Mouse (Mus musculus) spleen, postnatal 10 days (tissue): ENCODE measurements around the gene Bscl2.

Experiments used
- DNase-seq, 2 experiments: peaks; one replicate each; pipeline ENCODE4 v3.0.0; 2021 to 2022; ENCODE audit warnings: low spot score in 2 of 2

The Bscl2 gene

GRCm38 (mm10) chr19:8837251-8837791 is at the start of gene Bscl2:
TSS of gene Bscl2 (plus strand) at chr19:8837467.
- peak; percentile 86 to 89 for DNase-seq

DNA sequence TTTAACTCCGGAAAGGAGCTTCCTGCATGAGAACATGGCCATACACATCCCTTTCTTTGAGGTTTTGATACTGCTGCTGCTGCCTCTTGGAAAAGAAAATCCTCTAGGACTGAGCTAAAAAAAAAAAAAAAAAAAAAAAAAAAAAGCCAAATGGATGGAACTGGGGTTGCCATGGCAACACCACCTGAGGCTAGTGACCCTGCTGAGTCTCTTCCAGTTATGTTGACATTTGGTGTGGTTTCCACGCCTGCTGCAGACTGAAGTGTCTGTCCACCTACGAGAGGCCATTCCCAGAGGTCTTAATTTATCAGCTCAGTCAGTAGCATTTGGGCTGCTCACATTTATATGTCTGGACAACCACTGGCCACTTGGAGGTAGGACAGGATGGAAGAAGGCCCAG is 48.7 kb upstream of the Bscl2 start:
- no peak for DNase-seq

GRCm38 (mm10) chr19:8789171-8789570 is 48.1 kb upstream of the Bscl2 start:
- no peak for DNase-seq

DNA sequence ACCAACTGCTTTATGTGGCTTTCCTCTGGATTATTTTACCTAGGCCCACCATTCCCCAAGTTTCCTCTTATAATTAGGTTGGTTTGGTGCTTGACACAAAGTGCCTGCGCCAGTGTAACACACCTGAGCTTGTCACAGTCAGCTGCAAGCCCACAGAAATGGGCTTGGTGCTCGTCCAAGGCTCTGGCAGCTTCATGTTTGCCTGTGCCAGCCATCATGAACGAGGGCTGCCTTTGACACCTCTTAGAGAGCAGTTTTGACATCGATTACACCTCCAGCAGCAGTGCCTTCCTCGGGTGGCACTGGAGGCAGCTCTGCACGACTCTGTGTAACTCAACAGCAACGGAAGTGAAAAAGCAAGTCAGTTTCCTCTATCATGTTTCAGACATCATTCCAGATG is 47.1 kb upstream of the Bscl2 start:
- no peak for DNase-seq

GRCm38 (mm10) chr19:8798264-8798946 is 38.9 kb upstream of the Bscl2 start, which contains the start of gene Polr2g:
TSS of gene Polr2g (minus strand) at chr19:8798577.
- DNase-seq = peak; percentile 76 to 89

DNA sequence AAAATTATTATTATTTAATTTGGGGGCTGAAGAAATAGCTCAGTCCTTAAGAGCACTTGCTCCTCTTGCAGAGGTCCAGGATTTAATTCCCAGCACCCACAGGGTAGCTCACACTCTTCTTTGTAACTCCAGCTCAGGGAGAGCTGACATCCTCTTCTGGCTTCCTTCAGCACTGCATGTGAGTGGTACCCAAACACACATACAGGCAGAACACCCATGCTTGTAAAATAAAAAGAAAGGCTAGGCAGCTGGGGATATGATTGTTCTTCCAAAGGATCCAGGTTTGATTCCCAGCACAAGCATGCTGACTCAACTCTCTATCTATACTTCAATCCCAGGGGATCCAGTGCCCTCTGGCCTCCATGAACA is 38.3 kb upstream of the Bscl2 start:
- DNase-seq = no peak

- peak; percentile 81 to 94 for DNase-seq
Observed at GRCm38 (mm10) chr19:8802130-8802821, 35.0 kb upstream of the Bscl2 start, which contains the start of gene Zbtb3. TSS of gene Zbtb3 (plus strand) at chr19:8802555.

- DNase-seq = no peak
Observed at GRCm38 (mm10) chr19:8803204-8803780, 34.0 kb upstream of the Bscl2 start.

DNA sequence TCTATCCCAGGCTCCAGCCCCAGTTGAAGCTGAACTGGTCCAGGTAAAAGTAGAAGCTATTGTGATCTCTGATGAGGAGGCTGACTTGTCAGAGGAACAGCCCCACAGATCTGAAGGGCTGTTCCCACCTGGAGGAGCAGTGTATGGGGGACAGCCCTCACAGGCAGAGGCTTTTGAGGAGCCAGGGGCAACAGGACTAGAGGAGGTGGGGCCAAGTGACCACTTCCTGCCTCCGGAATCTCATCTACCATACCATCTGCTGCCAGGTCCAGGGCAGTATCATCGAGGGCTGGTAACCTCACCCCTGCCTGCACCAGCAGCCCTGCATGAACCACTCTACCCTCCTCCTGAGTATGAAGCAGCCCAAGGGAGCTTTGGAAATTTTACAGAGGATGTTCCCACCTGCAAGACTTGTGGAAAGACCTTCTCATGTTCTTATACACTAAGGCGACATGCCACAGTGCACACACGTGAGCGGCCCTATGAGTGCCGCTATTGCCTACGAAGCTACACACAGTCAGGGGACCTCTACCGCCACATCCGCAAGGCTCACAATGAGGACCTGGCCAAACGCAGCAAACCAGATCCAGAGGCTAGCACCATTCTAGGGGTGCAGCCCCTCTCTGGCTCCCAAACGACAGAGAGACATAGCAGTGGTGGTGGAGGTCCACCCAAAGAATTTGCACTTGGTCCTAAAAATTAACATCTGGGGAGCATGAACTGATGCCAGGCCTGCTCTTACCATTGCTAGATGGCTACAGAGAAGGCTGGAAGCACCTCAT is 33.2 kb upstream of the Bscl2 start:
- no peak for DNase-seq

GRCm38 (mm10) chr19:8806810-8807209 is 30.5 kb upstream of the Bscl2 start:
- no peak for DNase-seq

DNA sequence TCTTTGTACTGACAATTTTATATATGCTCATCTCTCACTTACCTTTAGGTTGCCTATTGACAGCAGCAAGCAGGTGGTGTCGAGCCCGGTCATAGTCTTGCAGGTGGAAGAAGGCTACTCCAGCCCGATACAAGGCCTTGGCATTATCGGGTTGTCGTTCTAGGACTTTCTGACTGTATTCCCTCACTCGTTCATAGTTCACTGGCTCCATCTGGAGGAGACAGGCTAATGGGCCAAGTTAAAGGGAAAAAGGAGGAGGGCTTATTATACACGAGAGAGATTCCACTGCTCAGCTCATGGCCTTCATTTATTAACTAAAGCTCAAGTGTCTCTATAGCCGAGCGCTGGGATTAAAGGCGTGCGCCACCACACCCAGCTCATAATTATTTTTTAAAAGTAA is 21.5 kb upstream of the Bscl2 start:
- no peak for DNase-seq

DNA sequence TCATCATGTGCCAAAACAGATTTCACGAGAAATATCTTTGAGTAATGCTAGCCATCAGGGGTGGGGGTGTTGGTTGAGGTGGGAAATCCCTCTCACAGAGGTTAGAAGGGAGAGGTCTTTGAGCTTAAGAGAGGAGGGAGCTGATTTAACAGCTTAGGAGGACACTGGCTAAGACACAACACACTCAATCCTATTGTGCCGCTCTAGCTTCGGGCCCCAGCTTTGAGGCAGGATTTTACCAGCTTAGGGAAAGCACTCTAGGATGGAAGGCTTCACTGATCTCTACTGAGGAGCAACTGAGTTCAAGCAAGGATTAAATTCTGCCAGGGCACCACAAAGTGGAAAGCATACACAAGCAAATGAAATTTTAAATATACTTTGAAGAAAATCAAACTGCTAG is 20.3 kb upstream of the Bscl2 start:
- DNase-seq = no peak

DNA sequence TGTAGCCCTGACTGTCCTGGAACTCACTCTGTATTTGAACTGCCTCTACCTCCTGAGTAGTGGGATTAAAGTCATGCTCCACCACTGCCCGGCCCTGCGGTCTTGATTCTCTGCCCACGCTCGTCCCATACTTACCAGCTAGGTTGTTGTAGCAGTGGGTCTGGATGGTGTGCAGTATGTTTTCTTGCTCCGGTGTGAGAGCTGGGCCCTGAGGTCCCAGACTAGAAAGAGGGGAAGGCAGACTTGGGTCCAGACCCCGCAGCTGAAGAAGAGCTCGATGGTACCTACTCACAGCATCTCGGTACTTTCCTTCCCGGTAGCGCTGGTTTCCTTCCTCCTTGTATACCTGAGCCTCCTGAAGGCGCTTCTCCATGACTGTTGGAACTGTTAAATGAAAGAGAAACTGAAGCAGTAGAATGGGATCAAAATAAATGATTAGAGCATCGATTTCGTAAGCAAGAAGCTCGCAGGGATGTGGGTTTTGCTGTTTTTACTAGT is 18.9 kb upstream of the Bscl2 start:
- DNase-seq = peak; percentile 26 to 41

GRCm38 (mm10) chr19:8818801-8819595 is 18.3 kb upstream of the Bscl2 start, which contains the start of gene Ttc9c:
TSS of gene Ttc9c (minus strand) at chr19:8819333.
- DNase-seq = peak; percentile 86 to 93

GRCm38 (mm10) chr19:8819596-8820423 is 17.5 kb upstream of the Bscl2 start, which contains the start of gene Hnrnpul2:
TSS of gene Hnrnpul2 (plus strand) at chr19:8820010.
- DNase-seq = peak; percentile 94 to 97

DNA sequence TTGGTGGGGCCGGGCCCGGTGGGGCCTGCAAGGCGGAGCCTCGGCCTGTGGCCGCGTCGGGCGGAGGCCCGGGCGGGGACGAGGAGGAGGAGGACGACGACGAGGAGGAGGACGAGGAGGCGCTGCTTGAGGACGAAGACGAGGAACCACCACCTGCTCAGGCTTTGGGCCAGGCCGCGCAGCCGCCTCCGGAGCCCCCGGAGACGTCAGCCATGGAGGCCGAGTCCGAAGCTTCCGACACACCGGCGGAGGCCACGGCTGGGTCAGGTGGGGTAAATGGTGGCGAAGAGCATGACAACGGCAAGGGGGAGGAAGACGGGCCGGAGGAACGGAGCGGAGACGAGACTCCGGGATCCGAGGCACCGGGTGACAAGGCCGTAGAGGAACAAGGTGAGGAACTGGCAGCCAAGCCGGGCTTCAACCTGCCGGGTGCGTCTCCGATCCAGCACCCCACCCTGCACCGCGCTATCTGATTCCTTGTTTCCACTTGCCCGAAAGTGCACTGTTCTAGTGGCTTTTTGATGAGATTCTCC is 16.8 kb upstream of the Bscl2 start:
- peak in 1 of 2 experiments; percentile 72 for DNase-seq

- no peak for DNase-seq
Observed at GRCm38 (mm10) chr19:8821146-8821545, 16.1 kb upstream of the Bscl2 start.

DNA sequence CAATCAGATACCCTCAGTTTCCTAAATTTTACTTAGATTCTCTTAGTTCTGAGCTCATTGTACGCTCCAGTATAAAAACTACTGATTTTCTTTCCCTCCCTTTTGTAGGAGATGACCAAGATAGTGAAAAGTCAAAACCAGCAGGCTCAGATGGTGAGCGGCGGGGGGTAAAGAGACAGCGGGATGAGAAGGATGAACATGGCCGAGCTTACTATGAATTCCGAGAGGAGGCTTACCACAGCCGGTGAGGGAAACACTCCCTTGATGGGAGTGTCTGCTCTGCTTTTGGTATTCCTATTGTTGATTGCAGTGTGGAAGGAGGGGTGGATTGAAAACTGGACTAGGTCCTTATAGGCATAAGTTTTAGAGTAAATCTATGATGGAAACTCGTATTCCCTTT is 14.6 kb upstream of the Bscl2 start:
- DNase-seq = no peak

- DNase-seq = no peak
Observed at GRCm38 (mm10) chr19:8829660-8830059, 7.6 kb upstream of the Bscl2 start, which contains the start of gene AC129217.1. TSS of gene AC129217.1 (plus strand) at chr19:8829773.
